Mouse (Mus musculus) testis, postnatal 14 days (tissue): ENCODE data around the gene Kpna3.
"Not testable (repeated sequence)": the region's sequence is repeated elsewhere in the genome, so short reads cannot be mapped to it uniquely, and the experiment has no call there.

Experiments used
- DNase-seq: peaks from one replicate; pipeline ENCODE4 v3.0.0; 2021; ENCODE audit warnings: low spot score

The Kpna3 gene

DNA sequence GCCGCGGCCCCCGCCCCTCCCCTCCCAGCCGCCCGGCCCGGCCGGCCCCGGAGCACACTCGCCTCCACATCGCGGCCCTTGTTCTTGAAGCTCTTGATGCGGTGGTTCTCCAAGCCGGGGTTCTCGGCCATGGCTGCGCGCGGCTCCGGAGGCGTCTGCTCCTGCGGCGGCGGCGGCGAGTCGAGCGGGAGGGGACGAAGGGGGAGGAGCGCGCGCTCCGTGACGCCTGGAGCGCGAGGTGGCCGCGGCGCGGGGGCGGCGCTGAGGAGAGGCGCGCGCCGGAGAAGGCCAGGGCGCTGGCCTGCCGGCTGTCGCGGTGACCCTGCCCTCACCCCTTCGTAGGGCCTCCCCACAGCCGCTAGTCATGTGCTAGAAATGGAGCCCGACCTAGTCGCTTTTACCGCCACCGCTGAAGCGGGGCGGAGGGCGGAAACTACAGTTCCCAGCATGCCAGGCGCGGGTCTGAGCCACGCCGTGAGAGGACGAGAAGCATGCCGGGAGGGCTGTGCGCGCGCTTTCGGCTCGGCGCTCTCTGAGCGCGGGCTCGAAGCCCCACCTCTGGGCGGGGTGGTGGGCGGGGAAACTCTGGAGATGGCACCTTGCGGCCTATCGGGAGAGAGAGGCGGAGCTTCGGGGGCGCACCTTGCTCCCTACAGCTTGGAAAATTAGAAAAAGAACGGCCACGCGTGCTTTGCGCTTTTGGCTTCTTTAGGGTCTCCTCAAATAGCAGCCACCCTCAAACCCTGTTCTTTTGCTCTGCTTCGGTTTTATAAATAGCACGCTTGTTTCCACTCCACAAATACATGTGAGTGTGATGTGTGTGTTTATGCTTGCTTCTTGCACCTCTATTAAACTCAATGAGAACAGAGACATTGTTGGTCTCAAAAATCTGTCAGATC is at the start of gene Kpna3:
Gene Kpna3 (minus strand): TSS at position 214 of the 899 bp plus-strand sequence.
- DNase-seq, result peak; percentile 99

DNA sequence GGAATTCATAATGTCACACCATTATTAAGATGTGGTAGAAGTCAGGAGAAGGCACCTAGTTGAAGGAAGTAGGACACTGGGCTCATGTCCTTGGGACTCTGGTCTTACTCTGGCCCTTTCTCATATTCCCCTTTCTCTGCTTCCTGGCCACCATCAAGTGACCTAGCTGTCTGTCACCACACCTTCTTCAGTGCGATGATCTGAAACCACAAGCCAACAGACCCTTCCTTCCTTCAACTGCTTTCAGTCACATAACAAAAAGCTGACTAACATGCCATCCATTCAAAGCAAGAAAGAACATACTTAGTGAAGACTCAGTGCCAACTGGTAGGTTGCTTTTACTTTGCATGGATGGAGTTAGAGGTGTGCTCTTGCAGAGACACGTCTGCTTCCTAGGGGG is 20.7 kb upstream of the Kpna3 start:
- DNase-seq, result no peak

DNA sequence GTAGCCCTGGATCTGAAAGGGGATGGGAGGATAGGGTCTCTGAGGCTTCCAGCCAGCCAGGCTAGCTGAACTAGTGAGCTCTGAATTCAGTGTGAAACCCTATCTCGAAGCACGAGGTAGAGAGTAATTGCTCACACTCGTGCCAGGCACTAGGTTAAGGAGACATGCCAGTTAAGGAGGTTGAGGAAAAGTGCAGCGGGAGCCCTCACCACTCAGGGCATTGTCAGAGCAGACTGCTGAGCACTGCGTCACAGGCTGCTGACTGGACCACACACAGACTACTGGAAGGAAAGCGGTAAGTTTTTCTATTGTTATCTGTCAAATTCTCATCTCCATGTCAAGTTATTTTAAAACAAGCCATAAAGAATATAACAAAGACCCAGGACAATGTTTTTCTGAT is 17.8 kb upstream of the Kpna3 start:
- DNase-seq, result no peak

DNA sequence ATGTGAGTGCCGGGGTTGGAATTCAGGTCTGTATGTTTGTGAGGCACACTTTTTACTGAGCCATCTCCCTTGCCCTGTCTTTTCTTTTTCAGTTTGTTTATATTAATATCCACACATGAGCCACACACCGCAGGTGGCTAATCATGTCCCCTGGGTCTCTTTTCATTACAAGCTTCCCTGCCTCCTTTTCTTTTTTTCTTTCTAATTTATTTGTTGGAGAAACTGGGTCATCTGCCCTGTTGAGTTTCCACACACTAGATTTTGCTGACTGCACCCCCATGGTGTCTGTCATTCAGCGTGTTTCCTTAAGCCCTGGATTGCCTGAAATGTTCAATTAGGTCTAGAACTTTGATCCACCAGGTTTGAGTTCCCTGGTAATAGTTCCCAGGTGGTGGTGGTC is 15.9 kb upstream of the Kpna3 start:
- no peak for DNase-seq

DNA sequence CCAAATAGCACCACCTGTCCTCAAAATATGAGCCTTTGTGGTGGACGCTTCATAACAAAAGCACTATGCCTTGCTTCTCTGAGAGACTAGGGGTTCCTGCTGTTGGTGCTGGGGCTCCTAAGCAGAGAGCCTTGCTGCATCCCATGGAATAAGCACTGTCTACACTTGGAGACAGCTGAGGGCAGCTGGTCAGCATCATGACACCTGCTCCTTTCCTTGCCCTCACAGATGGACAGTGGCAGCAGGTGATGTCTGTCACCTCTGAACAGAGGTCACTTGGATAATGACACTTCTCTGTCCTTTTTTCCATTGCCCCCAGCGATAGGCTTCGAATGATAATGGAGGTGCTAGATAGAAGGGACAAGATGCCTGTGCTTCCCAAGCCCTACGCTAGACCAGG is 13.4 kb upstream of the Kpna3 start:
- no peak for DNase-seq

DNA sequence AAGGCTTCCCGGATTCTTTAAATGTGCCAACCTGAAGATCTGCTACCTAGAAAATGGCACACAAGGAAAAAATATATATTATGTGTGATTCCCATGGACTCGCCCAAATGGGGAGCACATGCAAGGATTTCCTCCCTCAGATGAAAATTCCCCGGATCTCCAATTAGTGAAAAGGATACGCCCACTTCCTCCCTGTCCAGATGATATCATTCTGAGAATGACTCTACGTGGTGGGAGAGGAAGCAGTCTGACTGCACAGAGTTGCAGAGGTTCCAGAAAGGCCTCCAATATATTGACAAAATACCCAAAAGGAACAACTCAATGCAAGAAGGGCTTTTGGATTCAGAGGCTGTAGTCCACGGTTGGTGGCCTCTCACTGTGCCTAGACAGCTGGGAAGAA is 12.8 kb upstream of the Kpna3 start:
- no peak for DNase-seq

DNA sequence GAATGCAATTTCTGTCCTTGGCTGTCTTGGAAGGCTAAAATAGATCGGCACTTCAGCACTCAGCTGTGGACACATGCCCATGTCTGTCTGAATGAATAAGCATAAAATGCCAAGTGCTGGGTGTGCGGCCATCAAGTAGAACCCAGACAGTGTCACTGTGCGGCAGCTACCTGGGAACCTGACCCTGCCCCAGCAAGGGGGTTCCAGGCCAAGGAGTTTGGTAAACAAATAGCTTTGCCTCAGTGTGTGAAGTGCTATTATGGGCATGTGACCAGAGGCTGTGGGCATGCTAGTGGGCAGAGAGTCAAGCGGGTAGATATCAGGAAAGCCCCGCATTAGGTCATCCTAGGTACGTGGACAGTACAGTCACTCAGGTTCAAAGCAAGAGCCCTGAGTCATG is 8.1 kb upstream of the Kpna3 start:
- DNase-seq, result no peak

DNA sequence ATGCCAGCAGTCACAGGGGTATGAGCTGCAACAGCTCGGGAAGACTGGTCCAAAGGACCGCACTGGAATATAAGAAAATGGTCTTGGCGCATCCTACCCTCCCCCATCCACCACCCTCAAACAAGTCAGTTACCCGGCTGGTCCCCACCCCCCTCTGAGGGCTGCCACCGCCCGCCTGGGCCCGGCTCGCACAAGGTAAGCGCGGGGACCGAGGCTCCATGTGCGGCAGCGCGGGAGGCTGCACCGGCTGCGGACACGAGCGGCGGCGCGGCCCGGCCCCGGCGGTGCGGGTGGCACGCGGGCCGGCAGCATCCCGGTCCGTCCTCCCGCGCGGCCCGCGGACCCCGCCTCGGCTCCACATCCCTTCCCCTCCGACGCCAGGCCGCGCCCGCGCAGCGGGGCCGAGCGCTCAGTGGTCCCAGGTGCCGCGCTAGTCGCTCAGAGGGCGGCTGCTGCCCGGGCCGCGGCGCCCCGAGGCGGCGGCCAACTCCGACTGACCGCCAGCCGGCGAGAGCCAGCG is 473 bp downstream of the Kpna3 start:
- peak; percentile 83 for DNase-seq

DNA sequence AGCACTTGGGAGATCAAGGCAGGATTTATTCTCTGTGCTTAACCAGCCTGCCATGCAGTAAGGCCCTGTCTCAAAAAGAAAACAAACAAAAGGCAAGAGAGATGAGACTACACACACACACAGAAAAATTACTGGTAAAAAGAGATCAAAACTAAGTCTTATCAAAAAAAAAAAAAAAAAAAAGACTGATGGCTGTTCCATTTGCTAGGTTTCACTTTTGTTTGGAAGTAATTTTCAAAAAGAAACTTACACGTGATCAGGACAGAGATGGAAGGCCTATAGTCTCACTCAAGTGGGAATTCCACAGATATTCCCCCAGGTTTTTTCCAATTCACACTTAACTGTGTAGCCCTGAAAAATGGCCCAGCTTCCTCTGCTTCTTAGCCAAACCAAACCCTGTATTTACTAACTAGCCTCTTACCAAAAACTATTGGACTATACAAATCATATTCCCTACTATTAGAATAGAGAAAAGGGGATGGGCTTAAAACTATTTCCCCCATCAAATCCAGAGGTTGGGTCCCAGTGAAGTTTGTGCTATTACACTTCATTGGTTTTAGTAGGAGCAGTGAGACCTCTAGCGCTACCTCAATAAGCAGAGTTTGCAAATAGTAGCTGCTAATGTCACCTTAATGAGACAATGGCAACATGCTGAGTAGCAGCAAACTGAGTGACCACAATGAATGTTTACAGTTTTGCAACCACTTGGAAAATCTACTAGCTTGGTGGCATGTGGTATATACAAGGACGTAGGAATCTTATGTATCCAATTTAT is 1.3 kb downstream of the Kpna3 start:
- DNase-seq, result no peak

DNA sequence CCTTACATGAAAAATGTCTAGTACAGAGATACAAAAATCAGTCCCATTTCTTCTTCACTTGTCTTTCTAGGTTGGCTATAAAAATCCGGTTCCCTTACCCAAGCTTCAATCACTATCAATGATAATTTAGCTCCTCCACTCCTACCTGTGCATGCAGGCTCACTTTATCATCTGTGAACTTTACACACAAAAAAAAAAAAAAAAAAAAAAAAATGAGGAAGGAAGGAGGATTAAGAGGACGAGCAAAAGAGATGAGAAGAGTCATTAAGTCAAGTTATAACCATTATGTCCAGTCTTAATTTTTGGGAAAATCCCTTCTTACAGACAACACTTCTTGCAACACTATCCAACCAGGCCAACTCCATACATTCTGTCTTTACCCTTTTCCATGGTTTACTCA is 2.8 kb downstream of the Kpna3 start:
- no peak for DNase-seq

DNA sequence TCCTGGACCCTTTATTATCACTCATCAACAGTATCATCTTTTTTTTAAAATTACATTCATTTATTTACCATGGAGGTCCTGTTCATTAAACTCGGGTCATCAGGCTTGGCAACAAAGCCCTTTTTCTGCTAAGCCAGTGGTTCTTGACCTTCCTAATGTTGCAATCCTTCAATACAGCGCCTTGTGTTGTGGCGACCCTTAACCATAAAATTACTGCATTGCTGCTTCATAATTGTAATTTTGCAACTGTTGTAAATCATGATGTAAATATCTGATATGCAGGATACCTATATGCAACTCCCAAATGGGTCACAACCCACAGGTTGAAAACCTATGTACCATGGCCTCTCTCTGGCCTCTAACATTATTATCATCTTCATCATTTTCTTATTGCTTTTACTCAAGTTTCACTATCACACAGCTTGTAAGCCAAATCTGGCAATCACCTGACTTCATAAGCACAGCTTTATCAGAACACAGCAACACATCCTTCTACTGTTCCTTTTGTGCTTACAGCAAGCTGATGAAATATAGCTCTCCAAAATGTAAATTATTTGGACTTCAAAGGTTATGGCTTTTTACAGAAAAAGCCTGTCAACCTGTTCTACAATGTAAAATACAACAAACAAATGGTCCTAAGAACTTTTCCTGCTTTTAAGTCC is 11.4 kb downstream of the Kpna3 start:
- no peak for DNase-seq

DNA sequence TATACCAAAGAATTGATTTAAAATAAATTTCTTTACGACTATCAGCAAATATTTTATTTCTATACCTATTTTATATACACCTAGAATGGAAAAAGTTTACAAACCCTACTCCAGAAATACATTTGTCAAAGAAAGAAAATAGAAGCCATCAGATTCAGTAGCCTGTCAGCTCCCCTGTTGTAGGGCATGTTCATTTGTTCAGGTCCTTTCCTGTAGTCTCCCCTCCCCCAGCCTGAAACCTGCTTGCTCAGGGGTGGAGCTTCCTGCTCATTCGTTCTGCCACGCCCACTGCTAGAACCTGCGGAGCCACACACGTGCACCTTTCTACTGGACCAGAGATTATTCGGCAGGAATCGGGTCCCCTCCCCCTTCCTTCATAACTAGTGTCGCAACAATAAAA is 12.6 kb downstream of the Kpna3 start:
- not testable (repeated sequence) for DNase-seq

DNA sequence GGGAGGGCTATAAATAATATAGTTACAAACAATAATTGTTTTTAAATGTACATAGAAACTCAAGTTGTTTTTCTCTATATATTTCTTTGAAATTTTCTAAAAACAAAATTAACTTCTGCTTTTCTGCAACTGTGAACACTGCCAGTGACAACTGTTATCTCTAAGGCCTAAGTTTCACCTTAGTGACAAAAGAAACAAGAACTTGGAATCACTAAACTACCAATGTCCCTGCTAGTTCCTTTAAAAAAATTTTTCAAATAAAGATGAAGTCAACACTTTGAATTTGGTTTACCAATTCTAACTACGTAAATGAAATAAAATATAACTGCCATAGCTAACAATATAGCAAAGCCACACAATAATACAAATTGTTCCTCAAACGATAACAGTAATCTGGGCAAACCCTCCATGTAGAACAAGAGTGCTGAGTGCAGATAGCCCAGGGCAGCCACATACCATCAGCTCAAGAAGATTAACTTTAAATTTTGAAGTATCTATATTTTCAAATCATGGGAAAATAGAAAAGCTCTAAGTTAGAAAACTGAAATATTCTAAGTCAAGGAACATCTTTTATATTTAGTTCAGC is 14.5 kb downstream of the Kpna3 start:
- no peak for DNase-seq

DNA sequence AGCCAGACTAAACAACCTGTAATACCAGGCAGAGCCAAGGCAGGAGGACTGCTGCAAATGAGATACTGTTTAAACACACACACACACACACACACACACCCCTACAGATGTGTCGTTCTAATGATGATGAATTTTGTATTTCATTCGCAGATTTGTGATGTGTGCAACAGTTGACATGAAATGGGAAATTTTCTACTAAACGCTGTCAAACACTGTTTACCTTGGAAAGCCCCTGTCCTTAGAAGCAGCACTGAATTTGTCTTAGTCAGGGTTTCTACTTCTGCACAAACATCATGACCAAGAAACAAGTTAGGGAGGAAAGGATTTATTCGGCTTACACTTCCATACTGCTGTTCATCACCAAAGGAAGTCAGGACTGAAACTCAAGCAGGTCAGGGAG is 24.0 kb downstream of the Kpna3 start:
- DNase-seq, result no peak

DNA sequence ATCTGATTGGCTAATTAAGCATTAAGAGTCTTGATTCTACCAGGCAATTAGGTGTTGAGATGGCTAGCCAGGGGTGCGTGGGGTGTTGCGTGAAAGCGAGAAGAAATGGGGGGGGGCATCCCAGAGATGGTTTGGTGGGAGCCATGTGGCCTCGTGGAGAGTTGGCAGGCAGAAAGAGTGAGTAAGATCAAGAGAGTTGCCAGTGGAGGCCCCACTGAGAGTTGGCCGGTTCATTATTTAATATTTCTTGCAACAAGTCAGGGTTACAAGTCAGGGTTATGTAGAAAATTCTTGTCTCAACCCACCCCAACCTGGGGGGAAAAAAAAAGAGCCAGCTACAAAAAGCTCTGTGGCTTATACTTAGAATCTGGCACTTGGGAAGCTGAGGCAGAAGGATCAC is 24.4 kb downstream of the Kpna3 start:
- DNase-seq, result no peak

DNA sequence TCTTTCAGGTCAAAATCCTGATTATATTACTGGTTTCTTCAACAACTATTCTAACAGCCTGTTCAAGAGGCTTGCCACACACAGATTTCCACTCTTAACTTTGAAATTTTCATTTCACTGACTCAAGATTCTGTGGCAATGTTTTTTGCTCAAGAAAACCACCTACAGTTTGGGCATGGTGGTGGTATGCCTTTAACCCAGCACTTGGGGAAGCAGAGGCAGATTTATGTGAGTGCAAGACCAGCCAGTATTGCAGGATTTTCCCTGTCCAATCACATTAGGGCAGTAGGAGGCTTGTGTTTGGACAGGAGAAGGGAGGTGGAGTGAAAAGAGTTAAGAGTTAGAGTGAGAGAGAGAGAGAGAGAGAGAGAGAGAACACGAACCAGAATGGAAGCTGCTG is 24.9 kb downstream of the Kpna3 start:
- no peak for DNase-seq

DNA sequence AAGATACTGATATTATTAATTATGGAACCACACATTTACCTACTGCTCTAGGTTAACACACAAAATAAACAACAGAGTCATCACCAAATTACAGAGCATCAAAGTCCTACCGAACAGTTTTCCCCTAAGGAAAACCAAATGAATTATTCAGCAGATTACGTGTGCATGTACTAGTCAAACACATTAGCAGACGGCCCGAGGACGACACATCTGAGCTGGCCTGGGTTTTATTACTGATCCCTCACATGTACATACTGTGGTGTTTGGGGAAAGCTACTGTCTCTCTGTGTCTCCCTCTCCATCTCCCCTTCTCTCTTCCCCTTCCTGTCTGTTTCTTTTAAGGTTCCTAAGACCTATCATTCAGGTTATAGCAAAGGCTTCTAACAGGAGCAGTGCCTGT is 25.5 kb downstream of the Kpna3 start:
- DNase-seq, result no peak

DNA sequence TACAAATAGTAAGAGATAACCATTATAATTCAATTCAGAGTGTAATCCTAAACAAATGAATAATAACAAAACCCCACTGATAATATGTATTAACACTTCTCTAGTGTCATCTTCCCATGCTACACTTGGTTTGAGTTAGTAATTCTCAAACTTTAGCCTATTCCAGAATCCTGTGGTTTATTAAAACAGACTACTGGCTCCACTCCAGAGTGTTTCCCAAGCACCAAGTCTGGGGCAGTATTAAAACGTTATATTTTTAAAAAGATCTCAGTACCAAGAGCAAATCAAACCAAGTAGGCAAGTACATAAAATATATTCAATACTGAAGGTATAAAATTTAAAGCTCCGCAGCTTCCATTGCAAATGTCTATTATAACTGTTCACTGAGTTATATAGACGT is 26.0 kb downstream of the Kpna3 start:
- no peak for DNase-seq

DNA sequence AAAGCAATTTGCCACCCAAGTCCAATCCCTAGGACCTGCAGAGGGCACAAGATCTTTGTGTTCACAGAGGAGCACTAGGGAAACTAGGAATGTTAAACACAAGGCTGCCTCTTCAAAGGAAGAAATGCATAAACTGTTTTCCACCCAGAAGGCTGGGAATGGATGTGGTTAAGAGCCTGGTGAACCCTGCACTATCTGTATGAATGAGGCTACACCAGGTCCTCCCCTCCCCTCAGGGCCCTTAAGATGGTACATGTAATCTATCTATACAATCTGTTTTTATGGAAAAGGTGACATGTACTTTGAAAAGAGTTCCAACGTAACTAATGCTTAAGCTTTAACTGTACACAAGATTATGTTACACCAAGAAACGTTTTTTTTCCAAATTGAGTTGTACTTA is 29.7 kb downstream of the Kpna3 start:
- no peak for DNase-seq

DNA sequence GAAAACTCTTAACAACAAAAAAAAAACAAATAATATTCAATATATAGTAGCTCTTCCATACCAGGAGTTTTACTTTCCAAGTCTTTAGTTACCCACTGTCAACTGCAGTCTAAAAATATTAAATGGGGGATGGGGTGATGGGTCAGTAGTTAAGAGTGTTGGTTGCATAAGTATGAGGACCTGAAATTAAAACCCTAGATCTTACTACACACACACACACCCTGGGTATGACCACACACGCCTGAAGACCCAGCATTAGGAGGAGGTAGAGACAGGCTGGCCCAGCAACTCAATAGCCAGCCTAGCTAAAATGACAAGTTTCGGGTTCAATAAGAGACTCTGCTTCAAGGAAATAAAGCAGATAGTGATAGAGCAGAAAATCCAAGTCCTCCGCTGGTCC is 32.6 kb downstream of the Kpna3 start:
- DNase-seq, result no peak

DNA sequence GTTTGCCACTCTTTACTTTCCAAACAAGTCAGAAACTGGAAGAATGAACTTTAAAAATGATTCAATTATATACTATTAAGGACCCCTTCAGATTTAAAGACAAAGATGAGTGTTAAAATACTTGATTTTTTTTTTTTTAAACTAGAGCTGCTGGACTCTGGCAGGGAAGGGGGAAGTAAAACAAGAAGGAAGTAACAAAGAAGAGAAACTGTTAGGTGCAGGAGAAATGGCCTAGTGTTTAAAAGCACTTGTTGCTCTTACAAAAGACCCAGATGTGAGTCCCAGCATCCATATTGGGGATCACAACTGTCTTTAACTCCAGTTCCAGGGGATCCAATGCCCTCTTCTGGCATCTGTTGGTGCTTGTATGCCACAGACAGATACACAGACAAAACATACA is 33.9 kb downstream of the Kpna3 start:
- DNase-seq, result no peak

DNA sequence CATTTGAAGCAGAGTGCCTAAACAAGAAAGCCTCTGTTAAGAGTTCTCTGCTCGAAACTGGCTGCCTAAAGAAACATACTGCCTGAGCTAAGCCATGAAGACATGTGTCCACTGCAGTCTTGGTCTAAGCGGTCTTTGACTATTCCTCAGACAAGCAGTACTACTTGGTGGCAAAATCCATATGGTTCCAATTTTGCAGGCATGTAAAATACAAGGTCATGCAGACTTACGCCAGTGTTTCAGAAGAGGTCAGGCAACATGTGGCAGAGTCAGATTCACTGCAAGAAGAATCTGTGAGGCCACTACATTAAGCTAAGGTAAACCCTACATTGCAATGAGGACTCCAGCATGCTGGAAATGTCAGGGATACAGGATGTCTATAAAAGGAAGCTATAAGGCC is 34.7 kb downstream of the Kpna3 start:
- DNase-seq, result no peak
